Comparison of ENCODE assay signal across 8 mouse cellular contexts in genomic region chr13:62652681-62653368, GRCm38 (mm10). TPM values are rescaled to one million over a fixed set of nuclear protein-coding genes. Genes with fewer than 3 reads are reported as not detected.
DNase-seq lines count a peak whose midpoint lies in the region; ATAC-seq and TF ChIP-seq lines count a peak whose summit lies in the region.
"Not testable (repeated sequence)": the region's sequence is repeated elsewhere in the genome, so short reads cannot be mapped to it uniquely, and the experiment has no call there.

No protein-coding gene starts in this region.

- not testable (repeated sequence) for H3K4me1 ChIP-seq in CH12.LX (ENCODE audit: control insufficient read depth in 1 of 2, insufficient read depth in 2 of 2); forebrain, embryonic 12.5 days; heart, postnatal 0 days (ENCODE audit: control insufficient read depth, insufficient read depth); liver, embryonic 14.5 days (replicated peaks; ENCODE audit: control insufficient read depth in 2 of 2, insufficient read depth in 2 of 2, low read length in 1 of 2); stomach, embryonic 16.5 days (ENCODE audit: control insufficient read depth, insufficient read depth, low read length)

- WGBS in forebrain, embryonic 12.5 days = 1% methylated on average over 16 of the region's 16 CpGs
- WGBS in heart, postnatal 0 days = 1% methylated on average over 16 of the region's 16 CpGs
- 1% methylated on average over 16 of the region's 16 CpGs for WGBS in liver, embryonic 14.5 days (ENCODE audit: insufficient replicate concordance)
- 1% methylated on average over 16 of the region's 16 CpGs for WGBS in stomach, embryonic 16.5 days

- H3K4me2 ChIP-seq in CH12.LX (ENCODE audit: insufficient read depth, low read depth, poor library complexity, severe bottlenecking) = peak overlapping the region; percentile 69; the same call in 1 of the 2 replicates
- H3K4me2 ChIP-seq in forebrain, embryonic 12.5 days = peak overlapping the region; percentile 52
- peak overlapping the region; percentile 61 for H3K4me2 ChIP-seq in heart, postnatal 0 days (ENCODE audit: low read depth, low read length)
- peak overlapping the region; percentile 62 for H3K4me2 ChIP-seq in liver, embryonic 14.5 days (ENCODE audit: low read depth)
- peak overlapping the region; percentile 54 for H3K4me2 ChIP-seq in stomach, embryonic 16.5 days (ENCODE audit: low read depth, low read length)

- peak; percentile 100 for ATAC-seq in forebrain, embryonic 12.5 days (ENCODE audit: low FRiP score)
- ATAC-seq in heart, postnatal 0 days (ENCODE audit: insufficient read depth, low read depth) = peak; percentile 95
- ATAC-seq in liver, embryonic 14.5 days (ENCODE audit: insufficient read depth) = peak; percentile 95
- peak; percentile 98 for ATAC-seq in stomach, embryonic 16.5 days (ENCODE audit: insufficient read depth, low FRiP score)

- TF ChIP-seq POLR2A in CH12.LX (IDR thresholded peaks at IDR 0.05; ENCODE audit: low read depth, low read length) = peak; percentile 56

- H3K36me3 ChIP-seq in CH12.LX (replicated peaks in 1 of 2; ENCODE audit: control insufficient read depth in 1 of 2, insufficient read depth in 1 of 2, low read length in 1 of 2); forebrain, embryonic 12.5 days (replicated peaks); heart, postnatal 0 days (replicated peaks; ENCODE audit: control insufficient read depth, insufficient read depth, low read length); liver, embryonic 14.5 days (replicated peaks; ENCODE audit: control insufficient read depth, insufficient read depth, low read depth); stomach, embryonic 16.5 days (ENCODE audit: control insufficient read depth, insufficient read depth, low read length): not testable (repeated sequence)

- H3K27ac ChIP-seq in CH12.LX (ENCODE audit: insufficient read depth, low read depth); forebrain, embryonic 12.5 days; liver, embryonic 14.5 days; stomach, embryonic 16.5 days (ENCODE audit: low read length): not testable (repeated sequence)
- 0 out of 2 replicates have a peak overlapping the region, but pooled peaks have one; percentile 38 for H3K27ac ChIP-seq in heart, postnatal 0 days (ENCODE audit: low read depth)

- dilution Hi-C loops in CH12.LX (cut with MboI; ENCODE audit: extremely low pct_ligation_motif_present, extremely low pct_unique_long_range_greater_than_20kb, low sequenced_read_pairs) = not testable (repeated sequence)

- TF ChIP-seq CTCF in CH12.LX (conservative IDR thresholded peaks at IDR 0.05 in 1 of 2, IDR thresholded peaks at IDR 0.05 in 1 of 2; ENCODE audit: low read depth in 2 of 2, low read length in 2 of 2); heart, postnatal 0 days (IDR thresholded peaks at IDR 0.05; ENCODE audit: low read depth); liver, embryonic 14.5 days (IDR thresholded peaks at IDR 0.05; ENCODE audit: low read depth): not testable (repeated sequence)

- TF ChIP-seq RAD21 in CH12.LX (IDR thresholded peaks at IDR 0.05; ENCODE audit: low read depth, low read length) = not testable (repeated sequence)

- not testable (repeated sequence) for TF ChIP-seq EP300 in CH12.LX (IDR thresholded peaks at IDR 0.05; ENCODE audit: low read length); heart, postnatal 0 days (IDR thresholded peaks at IDR 0.05; ENCODE audit: low read depth); liver, embryonic 14.5 days (IDR thresholded peaks at IDR 0.05; ENCODE audit: low read depth)

- not testable (repeated sequence) for H3K79me2 ChIP-seq in CH12.LX (replicated peaks; ENCODE audit: control insufficient read depth, extremely low read depth, insufficient read depth, poor library complexity, severe bottlenecking)

- H3K27me3 ChIP-seq in CH12.LX (replicated peaks); forebrain, embryonic 12.5 days; heart, postnatal 0 days (ENCODE audit: control insufficient read depth, insufficient read depth, low read length); liver, embryonic 14.5 days (ENCODE audit: control insufficient read depth, insufficient read depth, low read length); stomach, embryonic 16.5 days (ENCODE audit: control insufficient read depth, insufficient read depth, low read length): not testable (repeated sequence)

- DNase-seq in CH12.LX (ENCODE audit: extremely low read depth) = peak; percentile 83
- peak; percentile 66 for DNase-seq in c-Kit-positive CD71-negative TER-119-negative erythroid progenitor cells, embryonic 14.5 days (ENCODE audit: low read depth)
- DNase-seq in heart, postnatal 0 days (ENCODE audit: low spot score) = peak; percentile 81
- DNase-seq in kidney, postnatal 36 days = peak; percentile 74 to 89
- DNase-seq in liver, embryonic 14.5 days (ENCODE audit: low read depth in 3 of 3, low spot score in 3 of 3) = peak; percentile 54 to 63 (median 58)
- peak; percentile 63 for DNase-seq in neural tube, embryonic 10.5 days (ENCODE audit: extremely low spot score, low spot score)

- H3K9ac ChIP-seq in CH12.LX (ENCODE audit: insufficient read depth, low read depth) = peak overlapping the region; percentile 33
- peak overlapping the region; percentile 50 for H3K9ac ChIP-seq in forebrain, embryonic 12.5 days
- 0 out of 2 replicates have a peak overlapping the region, but pooled peaks have one; percentile 42 for H3K9ac ChIP-seq in heart, postnatal 0 days (replicated peaks; ENCODE audit: low read depth, low read length)
- not testable (repeated sequence) for H3K9ac ChIP-seq in liver, embryonic 14.5 days (replicated peaks)
- peak overlapping the region; percentile 73 for H3K9ac ChIP-seq in stomach, embryonic 16.5 days (ENCODE audit: low read length)

- peak overlapping the region; percentile 58 to 88 (median 70) for H3K4me3 ChIP-seq in CH12.LX (replicated peaks in 1 of 3; ENCODE audit: low read depth in 2 of 3, low read length in 2 of 3, poor library complexity in 1 of 3)
- H3K4me3 ChIP-seq in forebrain, embryonic 12.5 days (replicated peaks) = peak overlapping the region; percentile 54
- peak overlapping the region; percentile 72 for H3K4me3 ChIP-seq in heart, postnatal 0 days (ENCODE audit: low read depth, low read length)
- H3K4me3 ChIP-seq in liver, embryonic 14.5 days (ENCODE audit: insufficient read depth in 1 of 2, low read depth in 2 of 2, low read length in 2 of 2) = peak overlapping the region; percentile 53 to 91
- peak overlapping the region; percentile 60 for H3K4me3 ChIP-seq in stomach, embryonic 16.5 days (replicated peaks; ENCODE audit: low read length)

- in situ Hi-C loops in CH12.LX (cut with MboI; ENCODE audit: low pct_ligation_motif_present, low pct_unique_long_range_greater_than_20kb, low sequenced_read_pairs) = not testable (repeated sequence)

- not testable (repeated sequence) for H3K9me3 ChIP-seq in CH12.LX (replicated peaks; ENCODE audit: low read length); forebrain, embryonic 12.5 days; heart, postnatal 0 days (replicated peaks; ENCODE audit: control insufficient read depth, low read length); liver, embryonic 14.5 days (ENCODE audit: control insufficient read depth, low read length); stomach, embryonic 16.5 days (replicated peaks; ENCODE audit: control insufficient read depth, low read length)

TF ChIP-seq in CH12.LX, 34 proteins besides CTCF, POLR2A, EP300 and RAD21:
- TF ChIP-seq CHD2 (IDR thresholded peaks at IDR 0.05; ENCODE audit: low read length) (peak; percentile 47; the same call in 1 of the 2 replicates), HCFC1 (IDR thresholded peaks at IDR 0.05; ENCODE audit: low read depth, low read length) (peak; percentile 45), SIN3A (IDR thresholded peaks at IDR 0.05; ENCODE audit: low read length) (0 out of 2 replicates have a peak, but pooled peaks have one; percentile 52)

RNA-seq across cellular contexts. Expression of gene 6720489N17Rik, which starts 28.8 kb away (rescaled TPM):
- total RNA-seq in CH12.LX (2012; rRNA removed) (5.1 and 5.7 TPM in 2 replicates), CH12.LX (2014; rRNA removed) (22.2 and 27.6 TPM in 2 replicates)
- polyA plus RNA-seq in CH12.LX (2012; ENCODE audit: insufficient read length, low read depth) = 6.7 and 8.2 TPM in 2 replicates
- 13.1 and 14.5 TPM in 2 replicates for polyA plus RNA-seq in forebrain, embryonic 12.5 days (2016; fragmentation: Nextera tagmentation; extraction: Ambion mirVana)
- total RNA-seq in heart, postnatal 0 days (2014; rRNA removed; ENCODE audit: low replicate concordance) = 3.3 and 3.6 TPM in 2 replicates
- 4.1 and 4.9 TPM in 2 replicates for polyA plus RNA-seq in heart, postnatal 0 days (2015; fragmentation: Nextera tagmentation; extraction: Ambion mirVana)
- 0.49 and 1.1 TPM in 2 replicates for polyA plus RNA-seq in liver, embryonic 14.5 days (2012; rRNA removed)
- 3.1 and 3.5 TPM in 2 replicates for polyA plus RNA-seq in liver, embryonic 14.5 days (2014; fragmentation: Nextera tagmentation; extraction: Ambion mirVana)
- polyA plus RNA-seq in stomach, embryonic 16.5 days (2015; fragmentation: Nextera tagmentation; extraction: Ambion mirVana) = 10.1 and 10.3 TPM in 2 replicates
